Mouse (Mus musculus) lung, embryonic 15.5 days (tissue): Measurements from ENCODE around the gene Pmis2. TPM values are rescaled to one million over a fixed set of nuclear protein-coding genes. Genes with fewer than 3 reads are reported as not detected.

ENCODE experiments used
- ATAC-seq: fragments of 200-750 bp; cut with Nextera tagmentation; 2 replicates; pipeline ENCODE4 v1.8.0; 2017; ENCODE audit warnings: moderate number of reproducible peaks, borderline replicate concordance; ENCODE audit not compliant: low FRiP score, low TSS enrichment; ENCODE audit errors: extremely low read depth
- H3K27ac ChIP-seq: fragments of 300-500 bp; sonication (generic); 2 replicates; pipeline ENCODE4 v1.5.1; 2015; ENCODE audit warnings: moderate library complexity, mild to moderate bottlenecking, inconsistent platforms
- H3K27me3 ChIP-seq: fragments of 300-500 bp; sonication (generic); 2 replicates; pipeline ENCODE4 v1.6.1; 2015; ENCODE audit warnings: inconsistent platforms
- H3K36me3 ChIP-seq: fragments of 300-500 bp; sonication (generic); 2 replicates; pipeline ENCODE4 v1.6.1; 2015; ENCODE audit warnings: inconsistent platforms
- H3K4me1 ChIP-seq: fragments of 300-500 bp; sonication (generic); 2 replicates; pipeline ENCODE4 v1.6.1; 2015; ENCODE audit warnings: inconsistent platforms
- H3K4me2 ChIP-seq: fragments of 300-500 bp; sonication (generic); 2 replicates; pipeline ENCODE4 v1.6.1; 2015; ENCODE audit warnings: inconsistent platforms, mild to moderate bottlenecking, moderate library complexity
- H3K4me3 ChIP-seq: fragments of 300-500 bp; sonication (generic); 2 replicates; pipeline ENCODE4 v1.5.1; 2015; ENCODE audit warnings: mild to moderate bottlenecking, inconsistent platforms
- H3K9ac ChIP-seq: fragments of 300-500 bp; sonication (generic); 2 replicates; pipeline ENCODE4 v1.6.1; 2015; ENCODE audit warnings: inconsistent platforms
- H3K9me3 ChIP-seq: fragments of 300-500 bp; sonication (generic); 2 replicates; pipeline ENCODE4 v1.6.1; 2016; ENCODE audit warnings: inconsistent platforms
- WGBS: fragments of 180-500 bp; shearing (Covaris S2); methylation state at CpG from one replicate; pipeline ENCODE4 v1.1.7; 2015; 5-methylcytosine and 5-hydroxymethylcytosine counted together
- polyA plus RNA-seq: library from polyadenylated mRNA; unstranded; fragments of >200 nt; fragmentation: Nextera tagmentation; extraction: Ambion mirVana; gene quantifications from 2 replicates; pipeline ENCODE4 v1.2.1, GENCODE M21; 2015

Pmis2 gene
- not detected in 2 replicates for polyA plus RNA-seq

GRCm38 (mm10) chr7:30671480-30671879 lies at the start of gene Pmis2:
Pmis2 (minus strand) TSS chr7:30671605.
- H3K36me3 ChIP-seq: no peaks in the 10 kb centered on the region
- no peak within 1 kb of the TSS for H3K9ac ChIP-seq
- WGBS: 67% methylated on average over 9 of the region's 9 CpGs
- no peaks in the 10 kb centered on the region for H3K9me3 ChIP-seq
- H3K4me1 ChIP-seq: no peaks in the 10 kb centered on the region
- H3K4me2 ChIP-seq: no peak within 1 kb of the TSS
- H3K27me3 ChIP-seq: peaks cover 6% of the 10 kb centered on the region; the same call in 1 of the 2 replicates
- no peak for ATAC-seq
- no peak within 1 kb of the TSS for H3K27ac ChIP-seq
- H3K4me3 ChIP-seq: no peak within 1 kb of the TSS

GRCm38 (mm10) chr7:30719669-30720068 lies 48.3 kb upstream of the Pmis2 start:
- no peak for ATAC-seq
- H3K4me1 ChIP-seq: peaks cover 12% of the 10 kb centered on the region
- H3K36me3 ChIP-seq: no peaks in the 10 kb centered on the region
- H3K27ac ChIP-seq: no peak overlapping the region
- no peak overlapping the region for H3K4me2 ChIP-seq
- H3K9ac ChIP-seq: no peak overlapping the region
- peaks cover 26% of the 10 kb centered on the region for H3K27me3 ChIP-seq
- WGBS: 86% methylated on average over 5 of the region's 5 CpGs
- H3K4me3 ChIP-seq: no peak overlapping the region
- H3K9me3 ChIP-seq: no peaks in the 10 kb centered on the region

GRCm38 (mm10) chr7:30717716-30718046 lies 46.3 kb upstream of the Pmis2 start:
- no peak for ATAC-seq
- Histone ChIP-seq H3K36me3 (no peaks in the 10 kb centered on the region), H3K4me2 (peak overlapping the region; percentile 64), H3K27ac (no peak overlapping the region), H3K4me3 (peak overlapping the region; percentile 33), H3K27me3 (peaks cover 26% of the 10 kb centered on the region), H3K4me1 (peaks cover 12% of the 10 kb centered on the region), H3K9ac (no peak overlapping the region), H3K9me3 (no peaks in the 10 kb centered on the region)
- 11% methylated on average over 14 of the region's 14 CpGs for WGBS

GRCm38 (mm10) chr7:30717006-30717715 lies 45.8 kb upstream of the Pmis2 start:
- Histone ChIP-seq H3K36me3 (no peaks in the 10 kb centered on the region), H3K4me1 (peaks cover 12% of the 10 kb centered on the region), H3K9ac (peak overlapping the region; percentile 19; the same call in 1 of the 2 replicates), H3K9me3 (no peaks in the 10 kb centered on the region), H3K27me3 (peaks cover 26% of the 10 kb centered on the region), H3K4me2 (peak overlapping the region; percentile 64), H3K27ac (no peak overlapping the region), H3K4me3 (peak overlapping the region; percentile 33)
- peak; percentile 94 for ATAC-seq
- WGBS: 2% methylated on average over 43 of the region's 43 CpGs

- no peak within 1 kb of the TSS for H3K4me3 ChIP-seq
- H3K27me3 ChIP-seq: peaks cover 13% of the 10 kb centered on the region
- no peaks in the 10 kb centered on the region for H3K36me3 ChIP-seq
- H3K9me3 ChIP-seq: no peaks in the 10 kb centered on the region
- ATAC-seq: no peak
- WGBS: 72% methylated on average over 3 of the region's 3 CpGs
- H3K27ac ChIP-seq: no peak within 1 kb of the TSS
- no peak within 1 kb of the TSS for H3K9ac ChIP-seq
- no peak within 1 kb of the TSS for H3K4me2 ChIP-seq
- H3K4me1 ChIP-seq: peaks cover 2% of the 10 kb centered on the region; the same call in 1 of the 2 replicates
These were observed 40.5 kb upstream of the Pmis2 start, which contains the start of gene Atp4a for GRCm38 (mm10) chr7:30711942-30712341. Atp4a (plus strand) TSS chr7:30712209.

- H3K27ac ChIP-seq: no peak overlapping the region
- no peak for ATAC-seq
These were observed 36.0 kb upstream of the Pmis2 start for GRCm38 (mm10) chr7:30707441-30707840.

GRCm38 (mm10) chr7:30706214-30706882 lies 34.9 kb upstream of the Pmis2 start:
- Histone ChIP-seq H3K27me3 (no peaks in the 10 kb centered on the region), H3K4me3 (no peak overlapping the region), H3K9me3 (no peaks in the 10 kb centered on the region), H3K4me2 (no peak overlapping the region), H3K9ac (no peak overlapping the region), H3K27ac (no peak overlapping the region), H3K36me3 (no peaks in the 10 kb centered on the region), H3K4me1 (no peaks in the 10 kb centered on the region)
- WGBS: 38% methylated on average over 8 of the region's 8 CpGs
- ATAC-seq: no peak

More at GRCm38 (mm10) chr7:30707441-30707840, 36.0 kb upstream of the Pmis2 start:
- WGBS: 63% methylated on average over 1 of the region's 1 CpGs
- Histone ChIP-seq H3K9me3 (no peaks in the 10 kb centered on the region), H3K4me3 (no peak overlapping the region), H3K4me2 (no peak overlapping the region), H3K9ac (no peak overlapping the region), H3K4me1 (no peaks in the 10 kb centered on the region), H3K27me3 (no peaks in the 10 kb centered on the region), H3K36me3 (no peaks in the 10 kb centered on the region)

- no peak for ATAC-seq
- H3K27me3 ChIP-seq: no peaks in the 10 kb centered on the region
- WGBS: 29% methylated on average over 9 of the region's 9 CpGs
These were observed 27.2 kb upstream of the Pmis2 start, which contains the start of gene 2200002J24Rik for GRCm38 (mm10) chr7:30698589-30698988. 2200002J24Rik (plus strand) TSS chr7:30698926.

GRCm38 (mm10) chr7:30698101-30698500 lies 26.7 kb upstream of the Pmis2 start:
- Histone ChIP-seq H3K9ac (no peak overlapping the region), H3K27ac (no peak overlapping the region), H3K9me3 (no peaks in the 10 kb centered on the region), H3K27me3 (no peaks in the 10 kb centered on the region), H3K4me1 (peaks cover 10% of the 10 kb centered on the region), H3K4me3 (no peak overlapping the region), H3K36me3 (no peaks in the 10 kb centered on the region), H3K4me2 (no peak overlapping the region)
- ATAC-seq: no peak
- 53% methylated on average over 5 of the region's 5 CpGs for WGBS

More at GRCm38 (mm10) chr7:30698589-30698988, 27.2 kb upstream of the Pmis2 start, which contains the start of gene 2200002J24Rik:
- H3K4me2 ChIP-seq: no peak within 1 kb of the TSS
- no peak within 1 kb of the TSS for H3K4me3 ChIP-seq
- H3K27ac ChIP-seq: no peak within 1 kb of the TSS
- H3K9me3 ChIP-seq: no peaks in the 10 kb centered on the region
- peaks cover 10% of the 10 kb centered on the region for H3K4me1 ChIP-seq
- H3K36me3 ChIP-seq: no peaks in the 10 kb centered on the region
- no peak within 1 kb of the TSS for H3K9ac ChIP-seq

GRCm38 (mm10) chr7:30688325-30688724 lies 16.9 kb upstream of the Pmis2 start:
- peaks cover 6% of the 10 kb centered on the region for H3K27me3 ChIP-seq
- no peak overlapping the region for H3K9ac ChIP-seq
- no peaks in the 10 kb centered on the region for H3K4me1 ChIP-seq
- 63% methylated on average over 6 of the region's 6 CpGs for WGBS
- H3K36me3 ChIP-seq: no peaks in the 10 kb centered on the region
- no peak overlapping the region for H3K4me2 ChIP-seq
- no peak overlapping the region for H3K4me3 ChIP-seq
- no peaks in the 10 kb centered on the region for H3K9me3 ChIP-seq
- ATAC-seq: no peak
- peak overlapping the region; percentile 8; the same call in 1 of the 2 replicates for H3K27ac ChIP-seq

GRCm38 (mm10) chr7:30683425-30683824 lies 12.0 kb upstream of the Pmis2 start:
- ATAC-seq: no peak
- H3K36me3 ChIP-seq: no peaks in the 10 kb centered on the region
- 63% methylated on average over 2 of the region's 2 CpGs for WGBS
- no peak overlapping the region for H3K4me3 ChIP-seq
- H3K27me3 ChIP-seq: peaks cover 6% of the 10 kb centered on the region
- no peak overlapping the region for H3K9ac ChIP-seq
- no peak overlapping the region for H3K4me2 ChIP-seq
- H3K9me3 ChIP-seq: no peaks in the 10 kb centered on the region
- no peak overlapping the region for H3K27ac ChIP-seq
- H3K4me1 ChIP-seq: no peaks in the 10 kb centered on the region

GRCm38 (mm10) chr7:30681897-30682296 lies 10.5 kb upstream of the Pmis2 start:
- Histone ChIP-seq H3K27me3 (no peaks in the 10 kb centered on the region), H3K4me1 (no peaks in the 10 kb centered on the region), H3K4me2 (no peak overlapping the region), H3K4me3 (no peak overlapping the region), H3K9ac (no peak overlapping the region), H3K36me3 (no peaks in the 10 kb centered on the region), H3K27ac (no peak overlapping the region), H3K9me3 (no peaks in the 10 kb centered on the region)
- 38% methylated on average over 5 of the region's 5 CpGs for WGBS
- no peak for ATAC-seq
